Mouse (Mus musculus): ENCODE data around the gene Arhgap45.

GRCm38 (mm10) chr10:80025044-80025347 is 8.5 kb downstream of the Arhgap45 start:
- TF ChIP-seq GATA1 (IDR thresholded peaks at IDR 0.05; ENCODE audit: borderline replicate concordance, low read length) (no peak), FLI1 (IDR thresholded peaks at IDR 0.05; ENCODE audit: low read length) (no peak)

All from megakaryocyte, embryonic 14.5 days (primary cell).